Mouse (Mus musculus) small intestine, adult 2 months (tissue): ENCODE results near the gene Pou2f2.

ENCODE experiments used
- CTCF ChIP-seq: fragments of 200-500 bp; IDR thresholded peaks from 2 replicates; pipeline ENCODE4 v1.5.1; 2012; ENCODE audit warnings: low read depth, mild to moderate bottlenecking, control low read depth, inconsistent platforms, low read length, moderate library complexity, mixed read lengths; ENCODE audit not compliant: insufficient replicate concordance, insufficient read length; ENCODE audit errors: extremely low read depth
- POLR2A ChIP-seq: fragments of 200-500 bp; IDR thresholded peaks from 2 replicates; pipeline ENCODE4 v1.6.1; 2012; ENCODE audit warnings: low read depth, mild to moderate bottlenecking, control low read depth, inconsistent platforms, low read length, moderate library complexity

DNA sequence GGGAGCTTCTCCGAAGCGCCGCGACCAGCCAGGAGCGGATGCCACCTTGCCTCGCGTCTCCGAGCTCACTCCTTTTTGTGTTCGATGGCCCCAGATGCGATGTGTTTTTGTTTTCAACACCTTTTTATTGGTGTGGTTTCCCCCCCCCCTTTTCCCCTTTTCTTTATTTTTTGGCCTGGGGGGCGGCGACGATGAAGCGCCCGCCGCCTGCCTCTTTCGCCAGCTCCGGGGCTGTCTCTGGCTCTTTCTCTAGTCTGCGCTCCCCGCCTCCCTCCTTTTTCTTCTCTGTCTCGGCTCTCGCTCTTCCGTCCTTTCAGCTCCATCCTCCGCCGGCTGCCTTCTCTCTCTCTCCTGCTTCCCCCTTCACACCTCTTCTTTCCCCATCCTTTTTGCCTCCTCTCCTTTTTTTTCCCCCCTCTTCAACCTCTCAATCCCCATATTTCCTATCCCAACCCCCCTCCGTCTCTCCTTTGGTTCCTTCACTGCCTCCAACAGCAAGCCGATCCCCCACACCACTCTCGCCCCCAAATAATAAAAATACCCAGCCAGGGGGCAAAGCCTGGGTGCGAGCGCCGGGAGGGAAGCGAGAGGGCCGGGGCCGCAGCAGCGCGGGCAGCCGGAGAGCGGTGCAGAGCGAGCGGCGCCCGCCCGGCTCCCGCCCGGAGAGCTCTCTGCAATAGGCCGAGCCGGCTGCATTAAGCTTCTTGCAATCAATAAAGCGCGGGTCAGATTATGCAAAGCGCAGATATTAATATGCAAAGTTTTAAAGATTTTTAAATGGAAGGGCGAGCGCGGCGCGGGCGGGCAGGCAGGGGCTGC, 530 bp downstream of the Pou2f2 start:
- TF ChIP-seq POLR2A (no peak), CTCF (no peak)
